Mouse (Mus musculus): ENCODE measurements at regions not wholly inside any gene's neighbourhood (a gene's known extent, or its start where the extent isn't known, plus 50 kb on each side); places are given as distances from the start of the nearest gene placed in this dataset.

- no peak overlapping the region for H3ac ChIP-seq (ENCODE audit: control insufficient read depth, insufficient read length, low read depth)
- H3K36me3 ChIP-seq (ENCODE audit: control insufficient read depth, insufficient read depth): no peaks in the 10 kb centered on the region
- no peaks in the 10 kb centered on the region for H3K79me2 ChIP-seq (ENCODE audit: control insufficient read depth, insufficient read depth)
- H3K27me3 ChIP-seq (ENCODE audit: control insufficient read depth, insufficient read depth, insufficient read length): no peaks in the 10 kb centered on the region
- no peaks in the 10 kb centered on the region for H3K79me3 ChIP-seq (ENCODE audit: low read depth)
- no peak for TF ChIP-seq FOSL1 (IDR thresholded peaks at IDR 0.05; ENCODE audit: insufficient read depth, low read length, poor library complexity, severe bottlenecking)
- no peak for TF ChIP-seq USF1 (IDR thresholded peaks at IDR 0.05; ENCODE audit: low read depth)
- TF ChIP-seq CTCF (IDR thresholded peaks at IDR 0.05; ENCODE audit: control insufficient read depth, insufficient read depth, insufficient read length): no peak
- TF ChIP-seq MYOG (IDR thresholded peaks at IDR 0.05; ENCODE audit: control insufficient read depth, extremely low read depth, insufficient read length): no peak
- TF ChIP-seq CEBPB (IDR thresholded peaks at IDR 0.05; ENCODE audit: low read depth): no peak
- TF ChIP-seq MAX (IDR thresholded peaks at IDR 0.05): no peak
- TF ChIP-seq MYOD1 (IDR thresholded peaks at IDR 0.05; ENCODE audit: control insufficient read depth, insufficient read length, low read depth): no peak
- H3K4me3 ChIP-seq (ENCODE audit: insufficient read depth, poor library complexity, severe bottlenecking): no peak overlapping the region
These were observed 132.3 kb upstream of the Atp2b1 start for GRCm38 (mm10) chr10:98781888-98782351.

- Histone ChIP-seq H3ac (ENCODE audit: control insufficient read depth, insufficient read length, low read depth) (no peak overlapping the region), H3K27me3 (ENCODE audit: control insufficient read depth, insufficient read depth, insufficient read length) (no peaks in the 10 kb centered on the region), H3K36me3 (ENCODE audit: control insufficient read depth, insufficient read depth) (no peaks in the 10 kb centered on the region)
These were observed 128.8 kb upstream of the Atp2b1 start for GRCm38 (mm10) chr10:98785411-98785810.

GRCm38 (mm10) chr10:98786089-98786488 lies 128.1 kb upstream of the Atp2b1 start:
- Histone ChIP-seq H3K27me3 (ENCODE audit: control insufficient read depth, insufficient read depth, insufficient read length) (no peaks in the 10 kb centered on the region), H3K4me3 (ENCODE audit: insufficient read depth, poor library complexity, severe bottlenecking) (no peak overlapping the region), H3K36me3 (ENCODE audit: control insufficient read depth, insufficient read depth) (no peaks in the 10 kb centered on the region), H3K79me2 (ENCODE audit: control insufficient read depth, insufficient read depth) (no peaks in the 10 kb centered on the region), H3ac (ENCODE audit: control insufficient read depth, insufficient read length, low read depth) (no peak overlapping the region), H3K79me3 (ENCODE audit: low read depth) (no peaks in the 10 kb centered on the region)
- TF ChIP-seq USF1 (IDR thresholded peaks at IDR 0.05; ENCODE audit: low read depth): no peak
- TF ChIP-seq FOSL1 (IDR thresholded peaks at IDR 0.05; ENCODE audit: insufficient read depth, low read length, poor library complexity, severe bottlenecking): no peak
- TF ChIP-seq MYOG (IDR thresholded peaks at IDR 0.05; ENCODE audit: control insufficient read depth, extremely low read depth, insufficient read length): no peak
- TF ChIP-seq CTCF (IDR thresholded peaks at IDR 0.05; ENCODE audit: control insufficient read depth, insufficient read depth, insufficient read length): no peak
- no peak for TF ChIP-seq CEBPB (IDR thresholded peaks at IDR 0.05; ENCODE audit: low read depth)
- TF ChIP-seq MAX (IDR thresholded peaks at IDR 0.05): no peak
- TF ChIP-seq MYOD1 (IDR thresholded peaks at IDR 0.05; ENCODE audit: control insufficient read depth, insufficient read length, low read depth): no peak

More at GRCm38 (mm10) chr10:98785411-98785810, 128.8 kb upstream of the Atp2b1 start:
- Histone ChIP-seq H3K79me3 (ENCODE audit: low read depth) (no peaks in the 10 kb centered on the region), H3K79me2 (ENCODE audit: control insufficient read depth, insufficient read depth) (no peaks in the 10 kb centered on the region), H3K4me3 (ENCODE audit: insufficient read depth, poor library complexity, severe bottlenecking) (no peak overlapping the region)
- TF ChIP-seq FOSL1 (IDR thresholded peaks at IDR 0.05; ENCODE audit: insufficient read depth, low read length, poor library complexity, severe bottlenecking) (no peak), MYOG (IDR thresholded peaks at IDR 0.05; ENCODE audit: control insufficient read depth, extremely low read depth, insufficient read length) (no peak), MYOD1 (IDR thresholded peaks at IDR 0.05; ENCODE audit: control insufficient read depth, insufficient read length, low read depth) (no peak), USF1 (IDR thresholded peaks at IDR 0.05; ENCODE audit: low read depth) (no peak), MAX (IDR thresholded peaks at IDR 0.05) (no peak), CTCF (IDR thresholded peaks at IDR 0.05; ENCODE audit: control insufficient read depth, insufficient read depth, insufficient read length) (no peak), CEBPB (IDR thresholded peaks at IDR 0.05; ENCODE audit: low read depth) (no peak)

- no peaks in the 10 kb centered on the region for H3K27me3 ChIP-seq (ENCODE audit: control insufficient read depth, insufficient read depth, insufficient read length)
- no peak overlapping the region for H3ac ChIP-seq (ENCODE audit: control insufficient read depth, insufficient read length, low read depth)
- H3K79me2 ChIP-seq (ENCODE audit: control insufficient read depth, insufficient read depth): no peaks in the 10 kb centered on the region
- TF ChIP-seq MAX (IDR thresholded peaks at IDR 0.05) (no peak), USF1 (IDR thresholded peaks at IDR 0.05; ENCODE audit: low read depth) (no peak), CEBPB (IDR thresholded peaks at IDR 0.05; ENCODE audit: low read depth) (no peak), MYOD1 (IDR thresholded peaks at IDR 0.05; ENCODE audit: control insufficient read depth, insufficient read length, low read depth) (no peak)
- H3K36me3 ChIP-seq (ENCODE audit: control insufficient read depth, insufficient read depth): no peaks in the 10 kb centered on the region
- no peaks in the 10 kb centered on the region for H3K79me3 ChIP-seq (ENCODE audit: low read depth)
- H3K4me3 ChIP-seq (ENCODE audit: insufficient read depth, poor library complexity, severe bottlenecking): no peak overlapping the region
These were observed 124.4 kb upstream of the Atp2b1 start for GRCm38 (mm10) chr10:98789763-98790162.

GRCm38 (mm10) chr10:98790456-98790855 lies 123.8 kb upstream of the Atp2b1 start:
- Histone ChIP-seq H3K79me3 (ENCODE audit: low read depth) (no peaks in the 10 kb centered on the region), H3ac (ENCODE audit: control insufficient read depth, insufficient read length, low read depth) (no peak overlapping the region), H3K4me3 (ENCODE audit: insufficient read depth, poor library complexity, severe bottlenecking) (no peak overlapping the region), H3K36me3 (ENCODE audit: control insufficient read depth, insufficient read depth) (no peaks in the 10 kb centered on the region), H3K27me3 (ENCODE audit: control insufficient read depth, insufficient read depth, insufficient read length) (no peaks in the 10 kb centered on the region), H3K79me2 (ENCODE audit: control insufficient read depth, insufficient read depth) (no peaks in the 10 kb centered on the region)
- TF ChIP-seq MYOD1 (IDR thresholded peaks at IDR 0.05; ENCODE audit: control insufficient read depth, insufficient read length, low read depth): no peak
- TF ChIP-seq MYOG (IDR thresholded peaks at IDR 0.05; ENCODE audit: control insufficient read depth, extremely low read depth, insufficient read length): no peak
- TF ChIP-seq FOSL1 (IDR thresholded peaks at IDR 0.05; ENCODE audit: insufficient read depth, low read length, poor library complexity, severe bottlenecking): no peak
- no peak for TF ChIP-seq USF1 (IDR thresholded peaks at IDR 0.05; ENCODE audit: low read depth)
- TF ChIP-seq CTCF (IDR thresholded peaks at IDR 0.05; ENCODE audit: control insufficient read depth, insufficient read depth, insufficient read length): no peak
- no peak for TF ChIP-seq MAX (IDR thresholded peaks at IDR 0.05)
- no peak for TF ChIP-seq CEBPB (IDR thresholded peaks at IDR 0.05; ENCODE audit: low read depth)

Data from C2C12 (cell line).